Mouse (Mus musculus): ENCODE measurements around the gene Strada.
A peak's percentile ranks its signal among the peaks of the same experiment; 100 is the strongest.
"Not testable (repeated sequence)": the region's sequence is repeated elsewhere in the genome, so short reads cannot be mapped to it uniquely, and the experiment has no call there.

Strada gene

DNA sequence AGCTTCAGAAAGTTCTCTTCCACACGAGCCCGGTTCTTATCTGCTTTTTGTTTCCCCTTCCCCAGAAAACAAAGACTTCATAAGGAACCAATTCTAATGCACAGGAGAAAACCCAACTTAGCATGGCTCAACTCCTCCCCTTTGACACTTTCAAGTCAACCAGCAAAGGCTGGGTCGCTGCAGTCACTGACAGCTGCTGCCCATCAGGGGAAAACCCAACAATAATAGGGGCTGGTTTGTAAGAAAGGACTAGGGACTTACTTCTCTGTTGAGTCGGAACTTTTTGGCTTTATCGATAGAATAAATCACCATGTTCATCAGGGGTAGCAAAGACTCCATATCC, at the start of gene Strada:
Gene Strada (minus strand): TSS at position 46 of the 343 bp plus-strand sequence.
- DNase-seq (ENCODE audit: low read depth) = no peak

- DNase-seq (ENCODE audit: low read depth) = no peak
Observed at GRCm38 (mm10) chr11:106249326-106249725, 47.4 kb upstream of the Strada start.

DNA sequence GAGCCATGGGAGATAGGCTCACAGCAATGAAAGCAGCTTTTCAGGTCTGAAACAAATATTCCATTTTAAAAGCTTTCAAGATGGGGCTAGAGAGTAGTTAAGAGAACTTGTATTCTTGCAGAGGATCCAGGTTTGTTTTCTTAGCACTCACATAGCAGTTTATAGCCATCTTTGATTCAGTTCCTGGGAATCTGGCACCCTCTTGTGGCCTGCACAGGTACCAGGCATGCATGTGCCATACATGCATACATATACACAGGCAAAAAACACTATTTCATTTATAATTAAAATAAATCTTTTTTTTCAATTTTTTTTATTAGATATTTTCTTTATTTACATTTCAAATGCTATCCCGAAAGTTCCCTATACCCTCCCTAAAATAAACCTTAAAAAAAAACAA, 44.9 kb upstream of the Strada start:
- DNase-seq (ENCODE audit: low read depth) = no peak

- not testable (repeated sequence) for DNase-seq (ENCODE audit: low read depth)
Observed at GRCm38 (mm10) chr11:106233978-106234377, 32.0 kb upstream of the Strada start.

GRCm38 (mm10) chr11:106220603-106221002, 18.6 kb upstream of the Strada start:
- no peak for DNase-seq (ENCODE audit: low read depth)

GRCm38 (mm10) chr11:106216730-106217490, 14.9 kb upstream of the Strada start, which contains the start of gene Ddx42:
Gene Ddx42, plus strand, starts transcription at chr11:106216926.
- DNase-seq (ENCODE audit: low read depth) = peak; percentile 92

DNA sequence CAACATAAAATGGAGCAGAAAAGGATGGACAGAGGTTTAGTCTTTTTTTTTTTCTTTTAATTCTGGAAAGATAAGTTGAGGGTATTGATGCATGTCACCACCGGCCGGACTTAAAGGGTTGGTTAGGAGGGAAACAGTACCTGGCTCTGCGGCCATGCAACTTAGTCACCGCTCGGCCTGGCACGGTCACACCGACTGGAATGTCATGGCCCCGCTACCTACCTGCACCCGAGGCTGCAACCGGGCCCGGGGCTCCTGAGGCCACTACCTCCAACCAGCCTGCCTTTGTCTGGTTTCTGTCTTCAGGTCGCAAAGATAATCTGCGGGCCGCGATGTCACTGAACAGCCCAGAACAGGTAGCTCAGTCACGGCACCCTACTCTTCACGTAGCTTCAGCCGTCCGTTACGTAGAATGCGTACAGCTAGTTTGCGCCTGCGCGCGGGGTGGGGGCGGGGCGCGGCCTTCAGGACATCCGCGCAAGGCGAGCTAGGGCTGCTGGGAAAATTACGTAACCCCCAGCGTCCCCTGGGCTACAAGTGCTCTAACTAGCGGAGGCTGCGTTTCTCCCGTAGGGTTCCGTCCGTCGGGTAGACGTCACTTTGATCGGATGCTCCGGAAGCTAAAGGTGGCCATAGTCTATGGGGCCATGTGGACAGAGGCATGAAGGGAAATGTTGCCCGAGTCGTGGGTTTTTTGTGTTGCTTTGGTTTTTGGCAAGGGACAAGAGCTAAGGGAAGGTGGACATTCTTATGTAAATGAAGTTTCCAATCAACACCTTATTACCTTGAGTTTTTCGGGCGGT, 14.2 kb upstream of the Strada start, which contains the start of gene Ccdc47:
Gene Ccdc47 (minus strand): TSS at position 418 of the 803 bp plus-strand sequence.
- peak; percentile 97 for DNase-seq (ENCODE audit: low read depth)

DNA sequence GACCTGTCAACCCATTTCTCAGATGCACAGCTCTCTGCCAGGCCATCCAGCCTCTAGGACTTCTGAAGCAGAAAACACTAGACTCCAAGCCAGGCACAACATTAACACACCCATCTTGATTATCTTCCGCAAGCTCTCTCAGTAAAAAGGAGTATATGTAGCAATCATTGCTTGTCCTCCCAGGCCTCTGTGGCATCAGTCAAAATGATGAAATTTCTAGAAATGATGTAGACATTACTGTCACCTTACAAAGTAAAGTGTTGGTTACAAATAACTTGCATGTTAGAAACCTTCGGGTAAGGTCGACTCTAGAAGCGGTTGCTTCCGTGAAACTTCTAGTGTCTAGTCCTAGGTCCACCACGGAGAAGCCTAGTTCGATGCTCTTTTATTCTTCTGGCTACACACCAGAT, 13.5 kb upstream of the Strada start:
- DNase-seq (ENCODE audit: low read depth) = no peak

- DNase-seq (ENCODE audit: low read depth) = no peak
Observed at GRCm38 (mm10) chr11:106214856-106215255, 12.9 kb upstream of the Strada start.

DNA sequence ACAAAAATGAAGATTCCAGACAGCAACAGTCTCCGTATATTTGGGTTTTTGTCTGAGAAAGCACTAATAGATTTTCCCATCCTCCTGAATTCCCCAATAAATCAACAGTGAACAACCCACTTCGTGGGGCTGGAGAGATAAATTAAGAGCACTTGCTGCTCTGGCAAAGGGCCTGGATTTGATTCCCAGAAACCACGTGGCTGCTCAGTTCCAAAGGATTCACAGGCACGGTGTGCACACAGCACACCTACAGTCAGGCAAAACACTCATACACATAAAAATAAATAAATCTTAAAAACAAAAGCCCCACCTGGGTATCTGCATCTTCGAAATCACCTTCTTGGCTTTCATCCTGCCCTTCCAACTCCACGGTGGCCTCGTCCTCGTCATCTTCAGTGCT, 10.8 kb upstream of the Strada start:
- DNase-seq (ENCODE audit: low read depth) = no peak

GRCm38 (mm10) chr11:106201337-106202122, 438 bp downstream of the Strada start:
- DNase-seq (ENCODE audit: low read depth) = no peak

DNA sequence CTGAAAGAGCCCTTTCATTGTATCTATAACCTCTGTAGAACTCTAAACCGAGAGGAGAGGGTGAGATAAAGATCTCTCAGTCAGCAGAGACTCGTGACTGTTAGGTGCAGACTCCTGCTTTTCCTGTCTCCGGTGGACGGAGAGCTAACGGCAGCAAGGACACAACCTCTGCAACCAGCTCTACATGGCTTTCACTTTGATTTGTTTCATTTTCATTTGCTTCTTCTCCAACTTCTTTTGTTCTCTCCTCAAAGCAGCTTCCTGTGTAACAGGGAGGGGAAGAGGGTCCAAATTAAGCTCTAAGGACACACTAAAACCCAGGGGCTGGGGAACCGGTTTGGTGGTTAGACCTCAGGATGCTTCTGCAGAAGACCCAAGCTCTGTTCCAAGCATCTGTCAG, 1.2 kb downstream of the Strada start:
- DNase-seq (ENCODE audit: low read depth) = no peak

- not testable (repeated sequence) for DNase-seq (ENCODE audit: low read depth)
Observed at GRCm38 (mm10) chr11:106199997-106200396, 2.0 kb downstream of the Strada start.

DNA sequence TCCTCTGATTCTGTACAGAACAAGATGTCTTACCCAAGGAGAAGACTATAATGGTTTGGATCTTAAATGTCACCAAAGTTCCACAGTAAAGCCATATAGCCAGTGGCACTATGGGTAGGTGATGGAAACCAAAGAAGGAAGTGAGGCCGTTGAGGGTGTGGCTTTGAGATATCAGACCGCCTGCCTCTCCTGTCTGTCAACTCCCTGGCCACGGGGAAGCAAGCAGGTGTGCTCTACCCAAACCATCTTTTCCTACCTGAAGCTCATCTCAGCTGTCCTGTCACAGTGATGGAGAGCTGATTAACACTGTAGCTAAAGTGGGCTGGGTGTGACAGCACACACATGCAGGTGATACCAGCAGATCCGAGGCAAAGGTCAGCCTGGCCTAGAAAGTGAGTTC, 3.7 kb downstream of the Strada start:
- no peak for DNase-seq (ENCODE audit: low read depth)

- peak; percentile 75 for DNase-seq (ENCODE audit: low read depth)
Observed at GRCm38 (mm10) chr11:106195341-106195740, 6.6 kb downstream of the Strada start.

- no peak for DNase-seq (ENCODE audit: low read depth)
Observed at GRCm38 (mm10) chr11:106194891-106195290, 7.1 kb downstream of the Strada start.

DNA sequence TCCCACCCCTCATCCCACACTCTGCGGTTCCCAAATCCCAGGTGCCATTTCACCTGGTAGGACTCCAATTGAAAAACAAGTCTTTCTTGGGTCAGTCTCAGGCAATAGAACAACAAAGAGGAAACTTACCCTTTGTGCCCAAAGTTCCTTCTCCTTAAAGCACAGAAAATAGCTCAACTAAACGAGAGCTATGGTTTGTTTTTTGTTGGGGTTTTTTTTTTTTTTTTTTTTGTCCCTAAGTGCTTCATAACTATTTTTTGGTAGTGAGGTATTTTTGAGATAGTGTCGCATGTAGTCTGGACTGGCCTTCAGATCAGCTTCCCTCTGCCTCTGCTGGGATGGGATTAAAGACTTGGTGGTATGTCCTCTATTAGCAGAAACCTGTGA, 7.8 kb downstream of the Strada start:
- DNase-seq (ENCODE audit: low read depth) = no peak

GRCm38 (mm10) chr11:106193371-106194154, 8.4 kb downstream of the Strada start:
- DNase-seq (ENCODE audit: low read depth) = peak; percentile 98

GRCm38 (mm10) chr11:106192657-106193370, 9.2 kb downstream of the Strada start:
- no peak for DNase-seq (ENCODE audit: low read depth)

GRCm38 (mm10) chr11:106192241-106192640, 9.7 kb downstream of the Strada start:
- DNase-seq (ENCODE audit: low read depth) = no peak

GRCm38 (mm10) chr11:106191716-106192115, 10.3 kb downstream of the Strada start:
- DNase-seq (ENCODE audit: low read depth) = no peak
